Mouse (Mus musculus): ENCODE data around the gene Ptk7. TPM values are rescaled to one million over a fixed set of nuclear protein-coding genes. Genes with fewer than 3 reads are reported as not detected.

Ptk7 gene
- total RNA-seq (2023) = not detected

DNA sequence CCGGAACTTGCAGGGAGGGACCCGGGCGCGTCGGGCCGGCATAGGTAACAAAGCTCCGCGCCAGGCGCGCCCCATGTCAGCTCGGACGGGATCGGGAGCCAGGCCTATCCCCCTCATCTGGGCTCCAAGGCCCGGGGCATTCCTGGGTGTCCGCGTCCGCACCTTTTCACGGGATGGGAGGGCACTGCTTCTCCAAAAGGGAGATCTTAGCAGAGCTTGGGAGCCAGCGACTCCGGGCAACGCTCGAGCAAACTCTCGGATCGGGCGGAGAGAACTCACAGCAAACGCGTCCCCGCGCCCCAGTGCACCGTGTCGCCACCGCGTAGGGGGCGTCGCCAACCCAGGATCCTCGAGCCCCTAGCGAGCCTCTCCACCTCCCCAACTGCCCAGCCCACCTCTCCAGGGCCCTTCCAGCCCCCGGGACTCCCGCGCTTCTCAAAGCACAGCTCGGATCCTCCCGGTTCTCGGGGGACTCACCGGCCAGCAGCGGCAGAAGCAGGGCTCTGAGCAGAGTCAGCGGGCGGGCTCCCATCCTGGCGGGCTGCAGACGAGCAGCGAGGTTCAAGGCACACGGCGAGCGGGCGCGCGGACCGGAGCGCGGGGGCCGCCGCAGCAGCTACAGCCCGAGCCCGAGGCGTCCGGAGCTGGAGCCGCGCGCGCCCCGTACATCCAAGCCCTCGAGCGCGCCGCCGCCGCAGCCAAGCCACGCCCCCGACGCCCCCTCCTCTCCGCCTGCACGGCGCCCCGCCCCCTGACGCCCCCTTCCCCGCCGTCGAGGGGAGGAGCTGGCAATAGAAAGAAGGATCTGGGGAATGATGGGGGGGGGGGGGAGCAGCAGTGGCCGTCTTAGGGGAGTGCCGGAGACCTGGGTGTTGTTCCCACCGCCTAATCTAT is at the start of gene Ptk7:
Gene Ptk7 (minus strand): TSS at position 714 of the 894 bp plus-strand sequence.

DNA sequence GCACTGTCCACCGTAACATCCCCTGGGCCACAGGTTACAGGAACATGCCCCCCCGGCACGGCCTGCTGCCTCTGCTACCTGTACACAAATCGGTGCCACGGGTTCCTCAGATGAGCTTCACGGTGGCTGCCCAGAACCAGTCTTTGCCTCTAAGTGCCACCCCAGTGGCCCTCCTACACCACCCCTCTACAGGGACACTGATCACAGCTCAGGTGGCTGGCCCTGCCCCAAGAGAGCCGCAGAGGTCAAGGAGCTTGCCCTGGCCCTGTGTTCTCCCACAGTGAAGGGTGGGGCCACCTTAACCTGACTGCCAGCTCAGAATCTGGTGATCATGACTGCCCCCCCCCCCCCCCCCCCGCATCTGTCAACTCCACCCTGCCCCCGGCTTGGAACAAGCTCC is 49.1 kb upstream of the Ptk7 start, which contains the start of gene Mea1:
Gene Mea1 (plus strand): TSS at position 378 of the 400 bp plus-strand sequence.

DNA sequence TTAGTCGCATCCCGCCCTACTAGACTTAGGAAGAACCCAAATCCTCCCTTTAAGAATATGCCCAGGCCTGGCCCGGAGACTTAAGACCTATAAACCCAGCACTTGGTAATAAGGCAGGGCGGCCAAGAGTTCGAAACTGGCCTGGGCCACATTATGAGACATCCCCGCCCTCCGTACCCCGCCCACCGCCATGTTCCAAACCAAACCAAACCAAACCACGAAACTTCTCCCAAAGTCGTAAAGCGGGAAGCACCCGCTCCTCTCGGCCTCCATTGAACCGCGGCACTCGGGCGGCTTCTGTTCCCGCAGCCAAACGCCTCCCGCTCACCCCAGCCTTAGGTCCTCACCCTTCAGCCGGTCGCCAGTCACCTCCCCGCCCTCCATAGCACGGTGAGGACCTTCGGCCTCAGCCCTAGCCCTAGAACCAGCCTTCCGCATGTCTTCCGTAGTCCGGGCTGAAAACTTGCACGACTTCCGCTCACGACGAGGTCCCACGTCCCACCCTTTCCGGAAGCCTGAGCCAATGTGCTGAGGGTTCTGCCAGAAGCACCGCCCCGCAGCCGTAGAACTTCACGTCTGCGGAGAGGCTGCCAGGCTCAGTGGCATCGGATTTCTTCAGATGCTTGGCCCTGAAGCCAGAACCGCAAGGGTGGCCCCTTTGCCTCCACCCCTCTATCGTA is 44.7 kb upstream of the Ptk7 start, which contains the start of gene Rrp36:
Gene Rrp36 (minus strand): TSS at position 503 of the 680 bp plus-strand sequence.

DNA sequence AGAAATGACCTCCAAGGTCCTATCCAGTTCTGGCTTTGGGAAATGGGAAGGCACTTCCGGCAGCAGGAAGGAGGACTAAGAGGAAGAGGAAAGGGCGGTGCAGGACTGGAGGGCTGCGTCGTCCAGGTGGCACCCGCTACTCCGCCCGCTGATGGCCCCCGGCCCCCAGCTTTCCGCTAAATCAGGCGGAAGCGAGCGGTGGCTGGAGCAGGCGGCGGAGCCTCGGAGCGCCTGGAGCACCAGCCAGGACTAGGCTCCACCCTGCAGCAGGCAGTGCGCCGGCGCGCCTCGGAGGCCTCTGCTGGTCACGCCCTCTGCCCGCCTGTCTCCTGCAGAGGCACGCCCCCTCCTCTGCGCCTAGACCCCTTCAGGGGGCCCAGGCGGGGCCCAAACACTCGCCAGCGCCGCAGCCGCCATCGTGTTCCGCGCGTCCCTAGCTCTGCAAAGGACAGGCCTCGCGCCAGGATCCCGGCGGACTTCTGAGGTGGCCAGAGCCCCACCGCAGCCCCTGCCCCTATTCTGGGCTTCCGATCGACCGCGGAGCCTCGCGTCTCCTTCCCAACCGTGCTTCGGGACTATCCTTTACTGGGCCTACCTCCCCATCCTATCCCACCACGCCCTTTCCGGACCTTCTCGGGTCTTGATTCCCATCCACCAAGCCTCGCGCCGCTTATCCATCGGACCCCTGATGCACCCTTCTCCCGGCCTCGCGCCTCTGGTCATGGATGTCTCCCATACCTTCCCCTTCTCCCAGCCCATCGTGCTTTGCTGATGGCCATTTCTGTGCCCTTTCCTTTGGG is 21.1 kb upstream of the Ptk7 start, which contains the start of gene Cul7:
Gene Cul7 (plus strand): TSS at position 106 of the 800 bp plus-strand sequence.

DNA sequence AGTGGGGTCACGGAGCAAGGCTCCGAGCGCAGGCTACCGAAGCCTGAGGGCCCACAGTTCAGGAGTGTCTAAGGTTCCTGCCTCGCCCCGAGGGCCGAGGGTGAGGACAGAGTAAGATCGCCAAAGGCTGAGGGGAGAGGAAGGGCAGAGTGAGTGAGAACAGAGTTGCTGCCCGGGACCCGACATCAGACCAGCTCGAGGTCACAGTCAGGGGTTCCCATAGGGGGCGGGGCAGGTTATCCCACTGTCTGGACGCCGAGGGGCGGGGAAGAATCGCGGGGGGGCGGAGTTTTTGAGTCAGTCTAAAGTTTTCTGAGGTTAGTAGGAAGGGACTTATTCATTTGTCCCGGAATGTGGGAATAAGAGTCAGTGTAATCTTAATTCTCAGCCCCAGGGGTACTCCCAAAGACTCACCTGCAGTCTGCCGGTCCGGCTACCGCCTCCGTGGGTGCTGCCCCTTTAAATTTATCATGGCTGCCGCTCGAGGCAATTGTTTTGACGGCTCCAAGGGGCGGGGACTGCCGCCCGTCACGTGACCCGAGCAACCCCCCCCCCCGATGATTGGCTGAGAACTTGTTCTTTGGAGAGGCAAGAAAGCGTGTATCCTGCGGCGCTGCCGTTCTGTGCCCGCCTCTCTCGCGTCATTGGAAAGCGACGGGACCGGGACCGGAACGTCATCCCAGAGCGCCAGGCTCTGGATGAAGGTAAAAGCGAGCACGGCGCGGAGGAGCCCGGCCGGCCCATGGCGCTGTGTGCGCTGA is 16.4 kb upstream of the Ptk7 start, which contains the start of the genes Klc4 and Mrpl2:
Gene Klc4 (minus strand): TSS at position 462 of the 761 bp plus-strand sequence.
Gene Mrpl2 (plus strand): TSS at position 669 of the 761 bp plus-strand sequence.

DNA sequence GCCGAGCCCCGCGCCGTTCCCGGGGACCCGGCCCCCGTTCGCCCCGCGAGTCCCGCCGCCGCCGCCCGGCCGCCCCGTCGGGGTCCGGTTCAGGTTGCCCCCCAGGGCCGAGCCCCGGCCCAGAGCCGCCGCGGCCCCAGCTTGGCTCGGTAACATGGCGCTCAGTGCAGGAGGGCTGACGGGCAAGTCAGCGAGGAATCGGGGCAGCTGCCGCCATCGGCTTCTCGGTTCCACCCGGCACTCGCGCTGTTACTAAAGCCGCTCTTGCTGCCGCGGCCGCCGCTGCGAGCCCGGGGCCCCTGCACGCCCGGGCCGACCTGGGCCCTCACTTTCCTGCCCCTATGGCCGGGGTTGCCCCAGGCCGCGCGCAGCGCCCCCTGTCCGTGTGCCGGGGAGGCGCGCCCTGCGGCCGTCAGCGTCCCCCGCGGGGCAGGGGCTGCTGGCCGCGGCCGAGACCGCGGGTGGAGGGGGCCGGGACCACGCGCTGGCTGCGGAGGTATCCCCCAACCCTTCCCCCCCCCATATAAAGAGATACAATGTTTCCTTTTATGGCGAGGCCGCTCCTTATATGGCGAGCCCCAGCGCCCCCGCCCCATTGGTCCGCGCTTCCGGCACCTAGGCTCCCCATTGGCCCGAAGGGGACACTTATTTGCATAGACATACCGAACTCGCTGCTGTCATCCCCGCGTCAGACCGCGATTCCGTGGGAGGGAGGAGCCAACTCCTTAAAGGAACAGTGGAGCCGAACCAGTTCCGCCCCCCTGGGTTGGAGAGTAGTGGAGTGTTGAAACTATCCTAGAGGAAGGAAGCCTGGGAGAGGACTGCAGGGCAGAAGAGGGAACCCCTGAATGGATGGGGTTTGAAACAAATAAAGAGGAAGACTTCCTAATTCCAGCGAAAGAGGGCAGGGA is 73.4 kb downstream of the Ptk7 start, which contains the start of gene Srf:
Gene Srf (minus strand): TSS at position 503 of the 911 bp plus-strand sequence.

DNA sequence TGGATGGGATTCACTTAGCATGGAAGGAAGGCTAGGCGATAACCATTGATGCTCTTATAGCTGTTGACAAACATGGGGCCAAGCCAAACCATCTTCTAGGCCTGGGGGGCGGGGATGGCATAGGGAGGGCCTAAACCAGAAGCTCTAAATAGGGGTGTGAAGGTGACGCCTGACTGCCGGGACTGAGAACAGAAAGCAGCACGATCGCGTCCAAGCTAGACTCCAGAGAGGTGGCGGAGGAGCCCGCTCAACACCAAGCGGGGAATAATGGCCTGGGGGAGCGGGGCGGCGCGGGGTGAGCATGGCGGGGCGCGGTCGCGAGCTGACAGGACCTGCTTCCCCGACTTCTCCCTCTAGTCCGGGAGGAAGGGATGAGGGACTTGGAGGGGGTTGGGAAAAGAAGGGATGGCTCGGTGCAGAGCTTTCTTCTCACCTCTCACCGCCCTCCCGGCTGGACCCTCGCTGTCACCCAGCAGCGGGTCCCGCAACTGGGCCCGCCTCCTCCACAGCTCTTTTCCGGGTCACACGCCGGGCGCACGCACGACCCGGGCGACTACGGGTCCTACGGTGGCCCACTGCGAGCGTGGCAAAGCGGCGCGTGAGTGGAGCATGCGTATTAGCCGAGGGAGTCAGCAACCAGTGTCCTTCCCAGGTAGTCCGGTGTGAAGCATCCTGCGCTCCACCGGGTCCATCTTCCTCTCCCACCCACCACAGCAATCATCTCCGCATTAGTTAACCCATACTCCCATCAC is 83.3 kb downstream of the Ptk7 start, which contains the start of gene Cul9:
Gene Cul9 (minus strand): TSS at position 576 of the 752 bp plus-strand sequence.

Other genes with a start within 250 kb of the Ptk7 start
- gene Zfp318, start 245.8 kb downstream of the Ptk7 start, total RNA-seq (2023) = 46.2 TPM
- gene Crip3, start 200.6 kb downstream of the Ptk7 start, total RNA-seq (2023) = not detected
- gene Slc22a7, start 191.0 kb downstream of the Ptk7 start, total RNA-seq (2023) = not detected
- 0.56 TPM for gene Ttbk1, start 141.8 kb downstream of the Ptk7 start, total RNA-seq (2023)
- not detected for gene Dnph1, start 132.8 kb downstream of the Ptk7 start, total RNA-seq (2023)
- 13.4 TPM for gene Cul9, start 83.1 kb downstream of the Ptk7 start, total RNA-seq (2023)
- gene Srf, start 73.3 kb downstream of the Ptk7 start, total RNA-seq (2023) = 62.6 TPM
- 16.8 TPM for gene Klc4, start 16.5 kb upstream of the Ptk7 start, total RNA-seq (2023)
- gene Mrpl2, start 16.7 kb upstream of the Ptk7 start, total RNA-seq (2023) = 29.7 TPM
- 5.2 TPM for gene Cul7, start 20.8 kb upstream of the Ptk7 start, total RNA-seq (2023)
- gene Rrp36, start 44.8 kb upstream of the Ptk7 start, total RNA-seq (2023) = 28.7 TPM
- 45.7 TPM for gene Mea1, start 49.3 kb upstream of the Ptk7 start, total RNA-seq (2023)
- 40.5 TPM for gene Klhdc3, start 51.4 kb upstream of the Ptk7 start, total RNA-seq (2023)
- gene Ppp2r5d, start 75.6 kb upstream of the Ptk7 start, total RNA-seq (2023) = 39.6 TPM
- 29.7 TPM for gene Pex6, start 82.0 kb upstream of the Ptk7 start, total RNA-seq (2023)
- 0.94 TPM for gene Gnmt, start 99.7 kb upstream of the Ptk7 start, total RNA-seq (2023)
- 57.5 TPM for gene Cnpy3, start 122.7 kb upstream of the Ptk7 start, total RNA-seq (2023)
- not detected for gene Ptcra, start 134.2 kb upstream of the Ptk7 start, total RNA-seq (2023)
- gene 2310039H08Rik, start 143.1 kb upstream of the Ptk7 start, total RNA-seq (2023) = 18.1 TPM
- 60.5 TPM for gene Rpl7l1, start 153.2 kb upstream of the Ptk7 start, total RNA-seq (2023)
- 55.5 TPM for gene Bicral, start 229.0 kb upstream of the Ptk7 start, total RNA-seq (2023)